Mouse (Mus musculus): ENCODE measurements at regions not wholly inside any gene's neighbourhood (a gene's known extent, or its start where the extent isn't known, plus 50 kb on each side); places are given as distances from the start of the nearest gene placed in this dataset.

GRCm38 (mm10) chrX:103904038-103904696 lies 76.9 kb downstream of the Rlim start:
- no peak overlapping the region for H3K27ac ChIP-seq
- no peak for DNase-seq (ENCODE audit: low spot score)
- no peak overlapping the region for H3K4me3 ChIP-seq
- WGBS = 74% methylated on average over 5 of the region's 5 CpGs
- no peaks in the 10 kb centered on the region for H3K9me3 ChIP-seq
- no peaks in the 10 kb centered on the region for H3K36me3 ChIP-seq
- H3K27me3 ChIP-seq (ENCODE audit: insufficient read depth, poor library complexity, severe bottlenecking) = peaks cover 17% of the 10 kb centered on the region
- no peaks in the 10 kb centered on the region for H3K4me1 ChIP-seq

GRCm38 (mm10) chrX:103879329-103879935 lies 57.6 kb upstream of the Slc16a2 start:
- no peaks in the 10 kb centered on the region for H3K9me3 ChIP-seq
- no peak overlapping the region for H3K27ac ChIP-seq
- H3K4me3 ChIP-seq = peak overlapping the region; percentile 38
- H3K4me1 ChIP-seq = no peaks in the 10 kb centered on the region; the same call in 1 of the 2 replicates
- WGBS = 34% methylated on average over 24 of the region's 24 CpGs
- DNase-seq (ENCODE audit: low spot score) = no peak
- H3K27me3 ChIP-seq (ENCODE audit: insufficient read depth, poor library complexity, severe bottlenecking) = peaks cover 57% of the 10 kb centered on the region
- no peaks in the 10 kb centered on the region for H3K36me3 ChIP-seq

Data from heart, embryonic 10.5 days (tissue).